Mouse (Mus musculus) forebrain, embryonic 13.5 days (tissue): Measurements from ENCODE around the gene Gatad2b. TPM values are rescaled to one million over a fixed set of nuclear protein-coding genes. Genes with fewer than 3 reads are reported as not detected.
A peak's percentile ranks its signal among the peaks of the same experiment; 100 is the strongest.

ENCODE experiments used
- ATAC-seq: fragments of 200-750 bp; cut with Nextera tagmentation; 2 replicates; pipeline ENCODE4 v1.8.0; 2017
- H3K27ac ChIP-seq: fragments of 300-500 bp; sonication (generic); 2 replicates; pipeline ENCODE4 v1.5.1; 2015; ENCODE audit warnings: inconsistent platforms, mild to moderate bottlenecking, moderate library complexity
- H3K27me3 ChIP-seq: fragments of 300-500 bp; sonication (generic); 2 replicates; pipeline ENCODE4 v1.6.1; 2015; ENCODE audit warnings: mild to moderate bottlenecking, inconsistent platforms
- H3K36me3 ChIP-seq: fragments of 300-500 bp; sonication (generic); 2 replicates; pipeline ENCODE4 v1.6.1; 2015; ENCODE audit warnings: mild to moderate bottlenecking, inconsistent platforms; ENCODE audit not compliant: poor library complexity, severe bottlenecking
- H3K4me1 ChIP-seq: fragments of 300-500 bp; sonication (generic); 2 replicates; pipeline ENCODE4 v1.6.1; 2015; ENCODE audit warnings: inconsistent platforms
- H3K4me2 ChIP-seq: fragments of 300-500 bp; sonication (generic); 2 replicates; pipeline ENCODE4 v1.6.1; 2015; ENCODE audit warnings: inconsistent platforms, mild to moderate bottlenecking, moderate library complexity
- H3K4me3 ChIP-seq: fragments of 300-500 bp; sonication (generic); 2 replicates; pipeline ENCODE4 v1.5.1; 2015; ENCODE audit warnings: mild to moderate bottlenecking, inconsistent platforms
- H3K9ac ChIP-seq: fragments of 300-500 bp; sonication (generic); 2 replicates; pipeline ENCODE4 v1.6.1; 2015; ENCODE audit warnings: mild to moderate bottlenecking, inconsistent platforms
- H3K9me3 ChIP-seq: fragments of 300-500 bp; sonication (generic); replicated peaks from 2 replicates; pipeline ENCODE4 v1.6.1; 2016; ENCODE audit warnings: inconsistent platforms
- WGBS: fragments of 180-500 bp; shearing (Covaris S2); methylation state at CpG from one replicate; pipeline ENCODE4 v1.1.7; 2015; 5-methylcytosine and 5-hydroxymethylcytosine counted together
- polyA plus RNA-seq: library from polyadenylated mRNA; unstranded; fragments of >200 nt; fragmentation: Nextera tagmentation; extraction: Ambion mirVana; gene quantifications from 2 replicates; pipeline ENCODE4 v1.2.1, GENCODE M21; 2015

The Gatad2b gene
- polyA plus RNA-seq, 1 experiment from 2014 or later: 18.6 TPM

DNA sequence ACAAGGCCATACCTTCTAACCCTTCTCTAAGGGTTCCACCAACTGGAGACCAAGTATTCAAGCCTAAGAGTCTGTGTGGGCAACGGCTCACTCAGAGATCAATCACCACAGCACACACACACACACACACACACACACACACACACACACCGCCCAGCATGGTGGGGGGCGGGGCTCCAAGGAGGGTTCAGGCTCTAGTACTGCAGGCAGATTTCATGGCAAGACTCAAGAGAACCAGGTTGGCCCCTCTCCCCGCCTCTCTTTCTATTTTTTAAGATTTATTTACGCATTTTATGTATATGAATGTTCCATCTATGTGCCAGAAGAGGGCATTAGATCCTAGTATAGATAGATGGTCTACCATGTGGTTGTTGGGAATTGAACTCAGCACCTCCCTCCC is 79.8 kb downstream of the Gatad2b start:
- WGBS: 71% methylated on average over 5 of the region's 5 CpGs
- no peaks in the 10 kb centered on the region for H3K27me3 ChIP-seq
- no peak overlapping the region for H3K4me3 ChIP-seq
- H3K4me2 ChIP-seq: no peak overlapping the region
- H3K36me3 ChIP-seq: no peaks in the 10 kb centered on the region
- H3K27ac ChIP-seq: no peak overlapping the region
- no peaks in the 10 kb centered on the region for H3K9me3 ChIP-seq
- H3K9ac ChIP-seq: no peak overlapping the region
- peaks cover 6% of the 10 kb centered on the region; the same call in 1 of the 2 replicates for H3K4me1 ChIP-seq
- ATAC-seq: peak; percentile 48; the same call in 1 of the 2 replicates

- no peaks in the 10 kb centered on the region for H3K36me3 ChIP-seq
- H3K4me2 ChIP-seq: no peak overlapping the region
- 30% methylated on average over 4 of the region's 4 CpGs for WGBS
- no peaks in the 10 kb centered on the region for H3K27me3 ChIP-seq
- peak; percentile 76 for ATAC-seq
- peaks cover 6% of the 10 kb centered on the region; the same call in 1 of the 2 replicates for H3K4me1 ChIP-seq
- H3K4me3 ChIP-seq: no peak overlapping the region
- no peaks in the 10 kb centered on the region for H3K9me3 ChIP-seq
- no peak overlapping the region for H3K9ac ChIP-seq
- no peak overlapping the region for H3K27ac ChIP-seq
Measured at GRCm38 (mm10) chr3:90373432-90374028, 80.6 kb downstream of the Gatad2b start.

- no peak overlapping the region for H3K4me3 ChIP-seq
- H3K9ac ChIP-seq: no peak overlapping the region
- no peak for ATAC-seq
- H3K4me2 ChIP-seq: no peak overlapping the region
- 83% methylated on average over 4 of the region's 4 CpGs for WGBS
- H3K27me3 ChIP-seq: no peaks in the 10 kb centered on the region
- no peaks in the 10 kb centered on the region for H3K4me1 ChIP-seq
- no peaks in the 10 kb centered on the region for H3K36me3 ChIP-seq
- no peaks in the 10 kb centered on the region for H3K9me3 ChIP-seq
- H3K27ac ChIP-seq: no peak overlapping the region
Measured at GRCm38 (mm10) chr3:90374368-90374767, 81.4 kb downstream of the Gatad2b start.

- Histone ChIP-seq H3K9ac (no peak overlapping the region), H3K9me3 (no peaks in the 10 kb centered on the region), H3K27ac (no peak overlapping the region), H3K4me3 (no peak overlapping the region), H3K36me3 (no peaks in the 10 kb centered on the region), H3K4me2 (no peak overlapping the region), H3K27me3 (no peaks in the 10 kb centered on the region), H3K4me1 (no peaks in the 10 kb centered on the region)
- WGBS: 39% methylated on average over 3 of the region's 3 CpGs
- no peak for ATAC-seq
Measured at GRCm38 (mm10) chr3:90375562-90376246, 82.7 kb downstream of the Gatad2b start.

- H3K4me3 ChIP-seq: no peak overlapping the region
- no peaks in the 10 kb centered on the region for H3K36me3 ChIP-seq
- H3K4me2 ChIP-seq: no peak overlapping the region
- no peaks in the 10 kb centered on the region for H3K27me3 ChIP-seq
- ATAC-seq: no peak
- WGBS: 30% methylated on average over 1 of the region's 1 CpGs
- no peak overlapping the region for H3K9ac ChIP-seq
- no peaks in the 10 kb centered on the region for H3K4me1 ChIP-seq
- H3K27ac ChIP-seq: no peak overlapping the region
- no peaks in the 10 kb centered on the region for H3K9me3 ChIP-seq
Measured at GRCm38 (mm10) chr3:90376247-90376585, 83.2 kb downstream of the Gatad2b start.

DNA sequence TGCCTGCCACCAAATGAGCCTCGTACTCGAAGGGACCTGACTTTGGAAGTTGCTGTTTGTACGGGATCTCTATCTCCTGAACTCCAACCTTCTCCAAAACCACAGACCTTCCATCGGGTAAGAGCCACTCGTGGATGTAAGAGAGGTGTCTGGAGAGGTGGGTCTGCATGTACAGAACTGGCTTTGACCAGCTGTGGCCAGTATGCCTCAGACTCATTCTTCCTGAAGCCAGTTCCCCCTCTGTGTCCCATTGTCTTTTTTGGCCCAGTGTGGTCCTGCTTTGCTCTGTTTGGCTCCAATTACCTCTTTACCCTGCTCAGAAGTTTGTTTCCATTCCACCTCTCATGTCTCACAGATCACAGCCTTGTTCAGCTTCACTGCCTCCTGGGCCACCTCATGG is 85.5 kb downstream of the Gatad2b start:
- no peaks in the 10 kb centered on the region for H3K27me3 ChIP-seq
- H3K4me2 ChIP-seq: no peak overlapping the region
- H3K36me3 ChIP-seq: no peaks in the 10 kb centered on the region
- H3K27ac ChIP-seq: no peak overlapping the region
- H3K4me1 ChIP-seq: no peaks in the 10 kb centered on the region
- H3K9me3 ChIP-seq: no peaks in the 10 kb centered on the region
- 79% methylated on average over 5 of the region's 5 CpGs for WGBS
- H3K9ac ChIP-seq: no peak overlapping the region
- ATAC-seq: no peak
- no peak overlapping the region for H3K4me3 ChIP-seq

DNA sequence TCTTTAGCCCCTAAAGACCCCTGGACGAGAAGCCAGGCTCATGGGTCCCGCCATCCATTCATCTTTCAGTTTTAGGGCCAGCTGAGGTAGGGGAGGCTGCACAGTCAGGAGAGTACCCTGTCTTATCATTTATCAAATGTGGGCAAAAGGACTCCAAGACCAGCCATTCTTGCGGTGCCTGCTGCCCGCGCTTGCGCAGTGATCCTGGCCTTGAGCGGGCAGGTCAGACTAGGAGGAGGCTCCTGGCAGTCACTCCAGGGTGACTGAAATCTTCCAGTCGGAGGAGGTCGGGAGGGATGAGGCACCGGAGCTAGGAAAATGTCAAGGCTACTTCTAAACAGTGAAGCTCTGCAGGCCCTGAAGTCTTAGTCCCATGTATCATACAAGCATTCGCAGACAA is 88.7 kb downstream of the Gatad2b start:
- Histone ChIP-seq H3K36me3 (peaks cover 10% of the 10 kb centered on the region), H3K27me3 (no peaks in the 10 kb centered on the region), H3K9me3 (no peaks in the 10 kb centered on the region), H3K4me1 (no peaks in the 10 kb centered on the region; the same call in 1 of the 2 replicates), H3K9ac (no peak overlapping the region), H3K4me2 (no peak overlapping the region), H3K4me3 (no peak overlapping the region), H3K27ac (no peak overlapping the region)
- ATAC-seq: no peak
- 76% methylated on average over 11 of the region's 11 CpGs for WGBS

GRCm38 (mm10) chr3:90383690-90384089 is 90.7 kb downstream of the Gatad2b start:
- H3K9me3 ChIP-seq: no peaks in the 10 kb centered on the region
- H3K36me3 ChIP-seq: peaks cover 12% of the 10 kb centered on the region
- H3K4me3 ChIP-seq: no peak overlapping the region
- no peak overlapping the region for H3K4me2 ChIP-seq
- H3K9ac ChIP-seq: no peak overlapping the region; the same call in 1 of the 2 replicates
- H3K27ac ChIP-seq: peak overlapping the region; percentile 54; the same call in 1 of the 2 replicates
- no peaks in the 10 kb centered on the region for H3K27me3 ChIP-seq
- peaks cover 19% of the 10 kb centered on the region for H3K4me1 ChIP-seq
- peak; percentile 37; the same call in 1 of the 2 replicates for ATAC-seq
- 50% methylated on average over 4 of the region's 4 CpGs for WGBS

DNA sequence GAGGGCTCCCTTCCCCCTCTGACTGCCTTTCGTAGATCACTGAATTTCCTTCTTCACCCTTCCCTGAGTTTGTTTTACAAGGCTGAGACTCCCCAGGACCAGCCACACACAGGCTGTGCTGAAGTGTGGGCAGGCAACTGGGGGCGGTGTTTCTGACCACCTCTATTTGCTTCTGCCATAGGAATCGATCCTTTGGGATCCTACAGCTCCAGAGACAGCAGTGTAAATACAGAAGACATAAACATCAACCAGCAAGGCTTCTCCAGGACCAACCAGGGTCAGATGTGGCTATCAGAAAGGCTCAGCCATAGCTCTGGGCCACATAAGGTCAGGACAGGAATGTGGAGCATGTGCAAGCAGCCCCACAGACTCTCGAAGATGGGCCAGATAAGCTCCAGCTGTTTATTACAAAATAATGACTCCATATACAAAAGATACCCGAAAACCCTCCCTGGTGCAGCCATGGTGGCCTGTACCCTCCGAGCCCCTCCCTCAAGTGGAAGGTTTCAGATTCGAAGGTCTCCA is 91.9 kb downstream of the Gatad2b start:
- Histone ChIP-seq H3K27me3 (no peaks in the 10 kb centered on the region), H3K4me2 (no peak overlapping the region), H3K4me3 (no peak overlapping the region), H3K4me1 (peaks cover 30% of the 10 kb centered on the region), H3K36me3 (peaks cover 12% of the 10 kb centered on the region), H3K27ac (no peak overlapping the region), H3K9ac (no peak overlapping the region), H3K9me3 (no peaks in the 10 kb centered on the region)
- 87% methylated on average over 7 of the region's 7 CpGs for WGBS
- ATAC-seq: no peak

DNA sequence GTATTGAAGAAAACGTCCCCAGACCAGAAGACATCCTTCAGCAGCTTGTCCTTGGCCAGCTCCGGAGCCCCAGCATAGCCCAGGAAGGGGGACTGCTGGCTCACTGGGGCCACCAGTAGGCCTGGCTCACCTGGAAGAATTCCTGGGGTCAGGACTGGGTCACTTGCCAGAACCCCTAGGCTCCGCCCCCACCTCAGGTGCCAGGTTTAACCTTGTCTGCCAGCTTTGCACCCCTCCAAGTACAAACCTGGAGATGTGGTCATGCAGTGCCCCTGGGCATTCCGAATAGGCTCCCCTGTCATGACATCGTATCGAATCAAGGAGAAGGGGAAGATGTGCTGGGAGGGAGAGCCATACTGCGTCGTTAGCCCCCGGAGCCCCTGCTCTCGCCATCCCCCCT is 93.8 kb downstream of the Gatad2b start:
- WGBS: 96% methylated on average over 10 of the region's 10 CpGs
- no peak overlapping the region for H3K9ac ChIP-seq

DNA sequence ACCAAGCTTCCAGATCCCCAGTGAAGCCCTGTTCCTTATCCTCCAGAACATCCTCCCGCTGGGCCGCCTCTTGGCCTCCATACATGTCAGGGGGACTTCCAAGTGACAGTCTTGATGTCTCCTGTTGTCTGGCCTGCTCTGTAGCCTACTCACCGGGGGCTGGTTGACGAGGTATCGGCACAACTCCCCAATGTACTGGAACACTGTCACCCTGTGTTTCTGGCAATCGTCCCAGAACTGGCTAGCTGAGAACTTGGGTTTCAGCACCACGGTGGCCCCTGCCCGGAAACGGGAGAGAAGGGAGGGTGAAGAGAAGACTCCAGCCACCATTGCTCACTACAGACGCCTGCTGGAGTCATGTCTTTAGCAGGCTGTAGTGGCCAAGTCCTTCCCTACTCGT is 94.5 kb downstream of the Gatad2b start:
- Histone ChIP-seq H3K27me3 (no peaks in the 10 kb centered on the region), H3K36me3 (peaks cover 30% of the 10 kb centered on the region), H3K4me2 (peak overlapping the region; percentile 99), H3K4me3 (peak overlapping the region; percentile 10; the same call in 1 of the 2 replicates), H3K9me3 (no peaks in the 10 kb centered on the region), H3K9ac (peak overlapping the region; percentile 87), H3K4me1 (peaks cover 39% of the 10 kb centered on the region), H3K27ac (no peak overlapping the region)
- WGBS: 58% methylated on average over 11 of the region's 11 CpGs
- ATAC-seq: no peak

More for the DNA sequence above, 93.8 kb downstream of the Gatad2b start:
- ATAC-seq: no peak
- Histone ChIP-seq H3K9me3 (no peaks in the 10 kb centered on the region), H3K36me3 (peaks cover 24% of the 10 kb centered on the region), H3K27me3 (no peaks in the 10 kb centered on the region), H3K4me1 (peaks cover 39% of the 10 kb centered on the region), H3K4me3 (no peak overlapping the region), H3K27ac (no peak overlapping the region), H3K4me2 (no peak overlapping the region)

DNA sequence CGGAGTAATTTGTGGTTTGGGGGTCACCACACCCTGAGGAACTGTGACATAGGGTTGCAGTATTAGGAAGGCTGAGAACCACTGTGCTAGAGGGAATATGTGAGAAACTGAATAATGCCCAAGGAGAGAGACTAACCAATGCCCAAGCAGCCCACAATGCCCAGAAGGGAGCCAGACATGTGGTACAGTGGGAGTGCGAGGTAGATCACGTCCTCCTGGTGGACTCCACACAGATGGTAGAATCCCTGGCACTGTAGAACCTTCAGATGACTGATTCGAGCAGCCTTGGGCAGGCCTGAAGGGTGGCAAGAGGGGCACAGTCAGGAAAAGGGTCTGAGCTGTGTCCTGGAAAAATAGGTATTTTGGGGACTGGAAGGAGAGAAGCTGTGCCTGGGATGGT is 95.2 kb downstream of the Gatad2b start:
- H3K9me3 ChIP-seq: no peaks in the 10 kb centered on the region
- no peaks in the 10 kb centered on the region for H3K27me3 ChIP-seq
- 80% methylated on average over 4 of the region's 4 CpGs for WGBS
- H3K4me3 ChIP-seq: peak overlapping the region; percentile 69
- H3K36me3 ChIP-seq: peaks cover 37% of the 10 kb centered on the region
- no peak overlapping the region for H3K27ac ChIP-seq
- ATAC-seq: no peak
- H3K9ac ChIP-seq: peak overlapping the region; percentile 87; the same call in 1 of the 2 replicates
- H3K4me2 ChIP-seq: peak overlapping the region; percentile 99
- H3K4me1 ChIP-seq: peaks cover 39% of the 10 kb centered on the region
